Mouse (Mus musculus): ENCODE data around the gene Nt5c3b. TPM values are rescaled to one million over a fixed set of nuclear protein-coding genes. Genes with fewer than 3 reads are reported as not detected.
A peak's percentile ranks its signal among the peaks of the same experiment; 100 is the strongest.

Nt5c3b gene
- total RNA-seq (2021) = 10 to 100 TPM; 30.2 to 33.3 TPM

DNA sequence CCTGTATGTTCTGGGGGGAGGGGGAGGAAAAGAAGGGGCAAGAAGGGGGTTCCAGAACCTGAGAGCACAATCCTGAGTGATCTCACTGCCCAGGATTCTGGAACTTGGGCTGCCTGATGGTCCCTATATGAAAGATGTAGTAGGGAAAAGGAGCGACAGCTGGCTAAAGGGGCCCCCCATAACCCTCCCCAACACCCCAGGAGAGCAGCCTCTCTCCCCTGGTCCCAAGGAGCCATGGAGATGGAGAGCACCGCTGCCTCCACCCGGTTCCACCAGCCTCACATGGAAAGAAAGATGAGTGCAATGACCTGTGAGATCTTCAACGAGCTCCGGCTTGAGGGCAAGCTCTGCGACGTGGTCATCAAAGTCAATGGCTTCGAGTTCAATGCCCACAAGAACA, at the start of gene Nt5c3b, which contains the start of gene Klhl10:
TSS of gene Nt5c3b (minus strand) at position 12 of the 400 bp plus-strand sequence.
TSS of gene Klhl10 (plus strand) at position 121 of the 400 bp plus-strand sequence.
- intact Hi-C loops (cut with DNase I) = no loop called here
- no peak for DNase-seq (ENCODE audit: low spot score)

DNA sequence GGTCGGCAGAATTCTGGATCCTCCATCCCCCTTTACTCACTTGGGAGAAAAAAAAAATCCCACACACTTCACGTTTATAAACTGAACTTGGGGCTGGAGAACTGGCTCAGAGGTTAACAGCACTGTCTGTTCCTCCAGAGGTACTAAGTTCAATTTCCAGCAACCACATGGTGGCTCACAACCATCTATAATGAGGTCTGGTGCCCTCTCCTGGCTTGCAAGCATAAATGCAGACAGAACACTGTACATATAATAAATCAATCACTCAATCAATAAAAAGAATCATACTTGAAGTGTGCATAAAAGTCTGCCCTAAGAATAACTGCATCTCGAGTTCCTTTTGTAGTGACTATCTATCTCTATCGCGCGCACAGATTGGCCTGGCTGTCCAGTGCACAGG, 49.3 kb upstream of the Nt5c3b start:
- no peak for DNase-seq (ENCODE audit: low spot score)
- intact Hi-C loops (cut with DNase I) = no loop called here

GRCm38 (mm10) chr11:100485801-100486538, 44.4 kb upstream of the Nt5c3b start:
- intact Hi-C loops (cut with DNase I) = loop anchor here (1.0 to 5.0 kb wide), 2 partner anchors 69 to 211 kb away; no protein-coding TSS in a partner anchor
- no peak for DNase-seq (ENCODE audit: low spot score)

GRCm38 (mm10) chr11:100484461-100484860, 42.9 kb upstream of the Nt5c3b start:
- intact Hi-C loops (cut with DNase I) = no loop called here
- DNase-seq (ENCODE audit: low spot score) = no peak

DNA sequence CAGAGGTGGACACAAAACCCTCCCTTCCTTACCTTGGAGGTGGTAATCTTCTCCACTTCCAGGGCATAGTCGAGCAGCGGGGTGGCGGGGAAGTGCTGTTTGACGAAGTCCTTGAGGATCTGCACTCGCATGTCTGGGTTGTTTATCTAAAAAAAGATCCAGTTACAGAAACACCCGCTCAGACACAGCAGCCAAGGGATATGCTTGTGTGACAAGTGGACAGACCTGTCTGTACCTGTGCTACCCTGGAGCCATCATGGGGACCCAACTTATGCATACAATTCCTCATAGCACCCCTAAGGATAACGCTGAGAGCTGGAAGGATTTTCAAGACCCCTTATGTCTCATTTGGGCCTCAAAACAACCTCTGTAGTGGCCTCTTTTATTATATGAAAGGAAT, 37.5 kb upstream of the Nt5c3b start:
- DNase-seq (ENCODE audit: low spot score) = no peak
- intact Hi-C loops (cut with DNase I) = no loop called here

- DNase-seq (ENCODE audit: low spot score) = no peak
- intact Hi-C loops (cut with DNase I) = no loop called here
Measured at GRCm38 (mm10) chr11:100476281-100476680, 34.7 kb upstream of the Nt5c3b start.

GRCm38 (mm10) chr11:100472935-100473295, 31.3 kb upstream of the Nt5c3b start:
- intact Hi-C loops (cut with DNase I) = loop anchor here (2.0 kb wide), 2 partner anchors 46 to 110 kb away; no protein-coding TSS in a partner anchor
- DNase-seq (ENCODE audit: low spot score) = no peak

DNA sequence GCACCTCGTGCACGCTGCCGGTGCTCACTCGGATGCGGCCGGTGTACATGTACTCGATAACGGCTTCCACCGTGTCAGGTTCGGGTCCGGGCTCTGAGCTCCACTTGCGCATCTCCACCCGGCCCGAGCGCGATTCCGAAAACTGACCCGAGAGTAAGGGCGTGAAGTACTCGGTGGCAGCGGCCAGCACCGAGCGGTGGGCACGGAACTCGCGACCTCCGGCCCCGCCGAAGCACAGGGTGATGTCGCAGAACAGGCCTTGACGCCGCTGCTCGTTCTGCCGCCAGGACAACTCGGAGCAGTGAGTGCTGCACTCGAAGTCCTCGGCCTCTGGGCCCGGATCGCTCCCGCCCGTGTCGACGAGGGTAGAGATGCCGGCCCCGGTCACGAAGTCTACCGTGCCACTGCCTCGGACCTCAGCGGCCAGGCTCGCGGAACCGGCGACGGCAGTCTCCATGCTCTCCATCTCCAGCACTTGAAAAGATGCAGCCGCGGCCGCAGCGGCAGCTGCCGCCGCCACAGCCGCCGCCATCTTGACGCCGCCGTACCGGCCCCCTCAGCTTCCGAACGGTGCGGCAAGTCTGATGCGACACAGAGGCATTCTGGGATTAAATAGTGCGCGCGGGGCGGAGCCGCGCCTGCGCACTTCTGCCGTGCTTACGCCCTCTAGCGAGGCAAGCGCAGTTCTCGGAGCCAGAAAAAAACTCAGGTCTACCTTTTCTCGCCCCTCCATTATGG, 30.8 kb upstream of the Nt5c3b start, which contains the start of gene Klhl11:
TSS of gene Klhl11 (minus strand) at position 545 of the 738 bp plus-strand sequence.
- peak; percentile 81 for DNase-seq (ENCODE audit: low spot score)
- intact Hi-C loops (cut with DNase I) = loop anchor here (2.0 kb wide), 2 partner anchors 46 to 110 kb away; no protein-coding TSS in a partner anchor

- DNase-seq (ENCODE audit: low spot score) = no peak
- intact Hi-C loops (cut with DNase I) = loop anchor here (2.0 kb wide), 2 partner anchors 45 to 109 kb away; no protein-coding TSS in a partner anchor
Measured at GRCm38 (mm10) chr11:100471352-100472196, 30.0 kb upstream of the Nt5c3b start.

- DNase-seq (ENCODE audit: low spot score) = no peak
- intact Hi-C loops (cut with DNase I) = no loop called here
Measured at GRCm38 (mm10) chr11:100465833-100466232, 24.2 kb upstream of the Nt5c3b start.

DNA sequence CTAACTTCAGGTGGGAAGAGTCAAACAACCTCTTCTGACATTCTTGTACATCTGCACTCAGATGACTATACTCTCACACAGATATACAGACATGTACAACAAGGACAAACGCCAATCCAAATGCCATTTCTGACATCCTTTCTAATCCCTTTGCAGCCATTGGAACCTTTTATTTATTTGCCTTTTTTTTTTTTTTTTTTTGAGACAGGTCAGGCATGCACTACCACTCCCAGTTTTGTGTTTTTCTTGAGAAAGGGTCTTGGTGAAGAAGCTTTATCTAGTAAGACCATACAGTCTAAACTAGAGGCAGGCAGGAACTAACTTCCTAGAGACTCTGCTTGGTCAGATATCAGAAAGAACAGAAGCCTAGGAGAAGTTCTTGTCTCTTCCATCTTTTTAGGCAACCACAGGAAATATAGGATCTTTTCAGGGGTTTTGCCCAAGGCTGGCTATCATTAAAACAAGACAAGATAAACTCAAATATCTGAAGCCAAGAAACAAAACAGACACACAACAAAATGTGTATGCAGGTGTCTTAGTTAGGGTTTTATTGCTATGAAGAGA, 23.7 kb upstream of the Nt5c3b start:
- intact Hi-C loops (cut with DNase I) = no loop called here
- DNase-seq (ENCODE audit: low spot score) = no peak

- no peak for DNase-seq (ENCODE audit: low spot score)
- intact Hi-C loops (cut with DNase I) = no loop called here
Measured at GRCm38 (mm10) chr11:100462699-100463098, 21.1 kb upstream of the Nt5c3b start.

GRCm38 (mm10) chr11:100457711-100458110, 16.1 kb upstream of the Nt5c3b start:
- intact Hi-C loops (cut with DNase I) = no loop called here
- no peak for DNase-seq (ENCODE audit: low spot score)

GRCm38 (mm10) chr11:100457247-100457646, 15.6 kb upstream of the Nt5c3b start:
- DNase-seq (ENCODE audit: low spot score) = no peak
- intact Hi-C loops (cut with DNase I) = no loop called here

DNA sequence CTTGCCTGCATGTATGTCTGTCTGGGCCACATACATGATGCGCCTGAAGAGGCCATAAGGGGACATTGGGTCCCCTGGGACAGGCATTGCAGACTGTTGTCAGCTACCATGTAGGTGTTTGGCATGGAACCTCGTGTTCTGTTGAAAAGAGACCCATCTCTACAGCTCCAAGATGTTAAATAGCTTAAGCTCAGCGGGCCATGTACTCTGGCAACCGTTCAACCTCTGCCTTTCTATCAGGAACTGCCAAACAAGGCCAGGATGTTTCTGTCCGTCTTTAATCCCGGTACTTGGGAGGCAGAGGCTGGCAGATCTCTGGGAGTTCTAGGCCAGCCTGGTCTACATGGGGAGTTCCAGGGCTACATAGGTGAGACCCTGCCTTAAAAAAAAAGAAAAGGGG, 1.0 kb upstream of the Nt5c3b start:
- intact Hi-C loops (cut with DNase I) = no loop called here

DNA sequence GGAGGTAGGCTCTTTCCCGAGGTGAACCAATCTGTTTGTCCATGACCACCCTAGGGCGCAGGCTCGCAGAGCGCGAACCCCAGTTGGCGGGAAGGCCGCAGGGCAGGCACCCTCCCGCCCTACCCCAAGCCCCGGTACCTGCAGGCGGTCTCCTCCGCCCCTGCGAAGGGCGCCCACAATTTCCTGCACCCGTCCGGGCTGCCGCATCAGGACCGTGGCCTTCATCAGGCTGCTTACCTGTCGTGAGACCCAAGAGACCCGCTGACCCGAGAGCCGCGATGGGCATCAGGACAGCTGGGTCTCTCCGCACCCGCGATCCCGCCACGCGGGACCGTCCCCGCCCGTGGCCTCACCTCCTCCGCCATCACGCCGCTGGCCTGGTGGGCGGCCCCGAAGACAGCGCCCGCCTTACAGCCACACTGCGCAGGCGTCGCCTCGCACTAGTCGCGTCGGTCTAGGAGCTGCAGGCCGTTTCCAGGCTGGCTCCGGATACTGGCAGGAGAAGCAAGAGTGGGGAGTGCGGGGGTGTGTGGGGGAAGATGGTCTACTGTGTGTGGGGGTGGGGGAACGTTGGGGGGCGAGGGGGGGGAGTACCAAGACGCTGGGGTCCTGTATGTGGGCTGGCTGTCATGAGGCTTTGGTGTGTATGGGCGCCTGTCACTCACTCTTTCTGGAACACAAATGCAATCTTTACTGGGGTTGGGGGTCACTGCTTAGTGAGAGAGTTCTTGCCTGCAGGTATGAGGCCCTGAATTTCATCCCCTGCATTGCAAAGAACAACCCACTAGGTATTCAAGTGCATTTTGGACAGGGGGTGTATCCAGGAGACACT, 701 bp downstream of the Nt5c3b start:
- intact Hi-C loops (cut with DNase I) = no loop called here
- peak; percentile 77 for DNase-seq (ENCODE audit: low spot score)

More for the DNA sequence above, 1.0 kb upstream of the Nt5c3b start:
- no peak for DNase-seq (ENCODE audit: low spot score)

DNA sequence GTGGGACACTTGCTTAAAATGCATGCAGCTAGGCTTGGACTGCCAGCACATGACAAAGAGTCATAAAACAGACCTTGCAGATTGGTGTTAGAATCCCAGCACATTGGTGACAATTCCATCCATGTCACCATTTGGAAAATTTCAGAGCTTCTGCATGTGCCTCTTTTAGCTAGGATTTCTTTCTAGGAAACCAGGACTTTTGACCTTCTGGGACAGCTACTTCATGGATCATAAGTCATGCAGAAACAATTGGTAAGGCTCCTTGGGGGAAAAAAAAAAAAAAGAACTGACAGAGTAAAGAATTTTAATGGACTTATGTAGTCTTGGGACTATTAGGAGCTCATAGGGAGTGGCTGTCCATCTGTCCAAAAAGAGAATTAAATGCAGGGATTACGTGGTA, 3.7 kb downstream of the Nt5c3b start:
- intact Hi-C loops (cut with DNase I) = no loop called here
- no peak for DNase-seq (ENCODE audit: low spot score)

DNA sequence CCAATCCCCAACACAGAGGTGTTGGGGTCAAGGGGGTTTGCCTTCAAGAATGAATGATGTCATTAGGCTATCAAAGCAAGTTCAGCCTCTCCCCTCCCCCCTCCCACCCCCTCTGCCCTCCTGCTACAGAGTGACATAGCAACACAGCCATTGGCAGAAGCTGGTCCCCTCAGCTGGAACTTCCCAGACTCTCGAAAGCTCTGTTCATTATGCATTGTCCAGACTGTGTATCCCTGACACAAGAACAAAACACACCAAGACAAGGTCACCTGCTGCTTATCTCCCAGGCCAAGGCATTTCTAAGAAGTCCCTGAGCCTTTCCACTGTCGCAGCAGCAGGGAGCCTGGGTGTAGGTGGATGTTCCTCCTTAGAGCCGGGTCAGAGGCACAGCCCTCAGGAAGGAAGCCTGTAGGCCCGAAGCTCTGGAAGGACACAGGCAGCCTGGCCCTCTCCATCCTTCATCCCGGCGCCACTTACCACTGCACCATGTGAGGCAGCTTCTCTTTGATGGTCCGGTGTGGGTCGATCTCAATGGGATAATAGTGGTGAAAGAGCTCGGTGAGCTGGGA, 5.8 kb downstream of the Nt5c3b start:
- DNase-seq (ENCODE audit: low spot score) = no peak
- intact Hi-C loops (cut with DNase I) = no loop called here

GRCm38 (mm10) chr11:100432002-100432401, 9.6 kb downstream of the Nt5c3b start:
- intact Hi-C loops (cut with DNase I) = no loop called here
- DNase-seq (ENCODE audit: low spot score) = no peak

Data from heart, postnatal 25 days (tissue).